25 mouse cellular contexts compared by ENCODE assay signal in the genomic region with DNA sequence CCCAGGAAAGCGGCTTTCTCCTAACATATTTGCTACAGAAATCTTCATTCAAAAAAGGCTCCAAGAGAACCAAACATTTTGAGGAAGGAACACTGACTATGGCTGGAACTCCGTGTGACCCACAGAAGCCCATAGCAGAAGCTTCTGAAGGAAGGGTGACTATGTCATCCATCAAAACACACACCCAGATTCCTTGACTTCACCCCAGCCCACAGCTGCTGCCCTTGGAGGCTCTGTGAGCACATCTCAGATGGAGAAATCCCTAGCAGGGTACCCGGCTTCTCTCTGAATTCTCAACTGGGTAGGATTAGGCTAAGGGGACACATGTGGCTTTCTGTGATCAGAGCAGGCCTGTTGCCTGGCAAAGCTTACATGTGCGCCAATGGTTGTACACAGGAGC. TPM values are rescaled to one million over a fixed set of nuclear protein-coding genes. Genes with fewer than 3 reads are reported as not detected.
DNase-seq lines count a peak whose midpoint lies in the region; TF ChIP-seq lines count a peak whose summit lies in the region.
"Had no signal": no experiment of that assay in that cellular context is flagged by ENCODE, and none has a peak within 500 bp of the region (broad histone marks: within the 10 kb centered on the region; RNA-seq: fewer than 3 reads in every experiment).

No protein-coding gene starts in this region.

- no peak for TF ChIP-seq EP300 in heart, adult 2 months (IDR thresholded peaks at IDR 0.05; ENCODE audit: insufficient read depth, low read depth, low read length)

- no peak for TF ChIP-seq CTCF in heart, adult 2 months (IDR thresholded peaks at IDR 0.05)

- intact Hi-C loops in heart, adult 2 months (cut with DNase I) = no loop called here

- WGBS in heart, adult 2 months = 87% methylated on average over 4 of the region's 4 CpGs

- no peak overlapping the region for H3K4me3 ChIP-seq in heart, adult 2 months
- H3K4me3 ChIP-seq: embryonic facial prominence, embryonic 12.5 days; heart, embryonic 12.5 days; hindbrain, embryonic 10.5 days; intestine, embryonic 15.5 days; liver, embryonic 12.5 days; midbrain, embryonic 10.5 days; midbrain, embryonic 15.5 days; neural tube, embryonic 12.5 days had no signal

- TF ChIP-seq POLR2A in heart, adult 2 months (IDR thresholded peaks at IDR 0.05; ENCODE audit: insufficient read depth, low read depth, low read length) = no peak

- H3K4me1 ChIP-seq in heart, adult 2 months (ENCODE audit: control insufficient read depth, insufficient read depth, low read length) = peaks cover 1% of the 10 kb centered on the region
- H3K4me1 ChIP-seq: embryonic facial prominence, embryonic 12.5 days; liver, embryonic 12.5 days; neural tube, embryonic 12.5 days had no signal

- no peak overlapping the region for H3K27ac ChIP-seq in heart, adult 2 months
- H3K27ac ChIP-seq: embryonic facial prominence, embryonic 12.5 days; hindbrain, embryonic 10.5 days; intestine, embryonic 15.5 days; liver, embryonic 12.5 days; midbrain, embryonic 10.5 days; midbrain, embryonic 15.5 days; neural tube, embryonic 12.5 days had no signal

- no peaks in the 10 kb centered on the region for H3K79me2 ChIP-seq in heart, adult 2 months (replicated peaks; ENCODE audit: control insufficient read depth, insufficient read depth, low read length)

- H3K9ac ChIP-seq in heart, adult 2 months (ENCODE audit: low read depth, low read length) = no peak overlapping the region
- H3K9ac ChIP-seq: embryonic facial prominence, embryonic 12.5 days; heart, embryonic 12.5 days; intestine, embryonic 15.5 days; liver, embryonic 12.5 days; liver, postnatal 0 days; midbrain, embryonic 15.5 days; neural tube, embryonic 12.5 days had no signal

- peak; percentile 57 to 58 for DNase-seq in adrenal gland, adult (ENCODE audit: inconsistent age in 2 of 2, low spot score in 1 of 2)
- no peak for DNase-seq in adrenal gland, adult 2 months
- DNase-seq in cerebellum, postnatal 10 days = peak; percentile 35 to 40
- DNase-seq in cerebellum, postnatal 4 days (ENCODE audit: low spot score in 2 of 2) = no peak
- DNase-seq in heart, adult 11 months = peak; percentile 86
- no peak for DNase-seq in heart, adult 2 months
- peak; percentile 22 for DNase-seq in lung, postnatal 36 days
- DNase-seq in lung, postnatal 10 days = no peak
- DNase-seq: adrenal gland, postnatal 10 days; embryo, embryonic 11 days; kidney, adult 2 months; kidney, postnatal 36 days; layer of hippocampus, postnatal 36 days; liver, postnatal 0 days; right cerebral cortex, adult 18-20 months; spleen, adult 18-20 months; thymus, postnatal 14 days had no signal

- no peaks in the 10 kb centered on the region for H3K36me3 ChIP-seq in heart, adult 2 months (ENCODE audit: control insufficient read depth, insufficient read depth, low read length)
- H3K36me3 ChIP-seq: embryonic facial prominence, embryonic 12.5 days; heart, embryonic 12.5 days; hindbrain, embryonic 10.5 days; intestine, embryonic 15.5 days; liver, embryonic 12.5 days; midbrain, embryonic 10.5 days; midbrain, embryonic 15.5 days; neural tube, embryonic 12.5 days had no signal

- H3K27me3 ChIP-seq in heart, adult 2 months (ENCODE audit: control insufficient read depth, insufficient read depth, low read length) = no peaks in the 10 kb centered on the region
- H3K27me3 ChIP-seq: embryonic facial prominence, embryonic 12.5 days; intestine, embryonic 15.5 days; liver, embryonic 12.5 days; midbrain, embryonic 15.5 days; neural tube, embryonic 12.5 days had no signal

RNA-seq across cellular contexts. Expression of gene Camk2b, which starts 29.7 kb away (rescaled TPM):
- total RNA-seq in adrenal gland, adult 2 months (2021) = 10 to 100 TPM; 11.1 to 16.2 TPM
- polyA plus RNA-seq in adrenal gland, adult 2 months (2012; rRNA removed) = 10.2 and 12.0 TPM in 2 replicates
- 1 to 10 TPM; 4.8 to 5.2 TPM for total RNA-seq in heart, adult 2 months (2021)
- polyA plus RNA-seq in heart, adult 2 months (2012; rRNA removed) = 10.7 and 12.9 TPM in 2 replicates

Comparison
In these comparisons a context has a peak if more than half of its experiments do, and no peak if none do; other contexts are left out.
1. DNase-seq: peak in adrenal gland, adult (2 of 2), cerebellum, postnatal 10 days (2 of 2), heart, adult 11 months (single experiment) and lung, postnatal 36 days (single experiment); none in adrenal gland, adult 2 months (single experiment), cerebellum, postnatal 4 days (0 of 2), heart, adult 2 months (0 of 2) and lung, postnatal 10 days (single experiment).